Mouse (Mus musculus): ENCODE measurements at regions not wholly inside any gene's neighbourhood (a gene's known extent, or its start where the extent isn't known, plus 50 kb on each side); places are given as distances from the start of the nearest gene placed in this dataset.

DNA sequence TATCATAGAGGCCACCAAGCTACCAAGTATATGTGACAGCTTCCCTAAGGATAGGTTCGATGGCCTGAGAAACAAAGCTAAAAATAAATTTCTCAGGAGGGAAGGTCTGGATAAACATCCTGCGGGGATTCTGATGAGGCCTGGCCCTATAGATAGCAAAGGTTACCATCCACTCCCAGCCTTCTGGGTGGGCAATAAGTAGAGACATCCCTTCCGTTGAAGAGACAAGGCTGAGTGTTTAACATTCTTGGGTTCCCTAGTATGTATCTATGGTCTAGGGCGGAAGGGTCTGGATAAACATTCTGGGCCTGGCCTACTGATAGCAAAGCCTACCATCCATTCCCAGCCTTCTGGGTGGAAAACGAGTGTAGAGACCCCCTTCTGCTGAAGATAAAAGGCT, 180.5 kb upstream of the Dlk1 start:
- no peak for DNase-seq

DNA sequence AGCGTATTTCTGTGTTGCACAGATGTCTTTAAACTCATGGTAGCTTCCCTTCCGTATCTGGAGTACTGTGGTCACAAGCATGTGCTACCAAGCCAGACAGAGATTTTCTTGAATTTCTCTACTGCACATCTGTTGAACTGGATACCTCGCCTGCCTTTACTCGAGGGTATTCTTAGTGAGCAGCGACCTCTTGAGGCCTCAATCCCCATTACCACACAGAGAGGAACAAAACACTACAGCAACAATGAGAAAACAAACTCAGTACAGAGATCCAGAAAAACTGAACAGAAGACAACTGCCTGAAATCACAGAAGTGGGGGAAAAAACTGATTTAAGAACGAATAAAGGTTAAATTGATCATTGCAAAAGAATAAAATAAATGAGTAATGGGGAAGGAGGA, 137.8 kb upstream of the Dlk1 start:
- DNase-seq = peak in 1 of 2 experiments; percentile 19

DNA sequence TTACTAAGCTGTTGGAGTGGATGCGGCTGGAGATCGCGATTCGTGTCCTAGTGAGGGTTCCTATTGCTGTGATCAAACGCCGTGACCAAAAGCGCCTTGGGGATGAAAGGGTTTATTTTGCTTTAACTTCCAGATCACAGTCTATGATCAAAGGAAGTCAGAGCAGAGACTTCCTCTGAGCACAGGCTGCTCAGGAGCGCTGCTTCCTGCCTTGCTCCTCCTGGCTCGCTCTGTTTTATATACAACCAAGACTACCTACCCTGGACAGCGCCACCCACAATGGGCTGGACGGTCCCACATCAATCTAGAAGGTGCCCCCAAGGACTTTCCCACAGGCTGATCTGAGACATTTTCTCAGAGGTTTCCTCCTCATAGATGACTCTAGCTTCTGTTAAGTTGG, 126.6 kb upstream of the Dlk1 start:
- peak; percentile 35 to 46 for DNase-seq

DNA sequence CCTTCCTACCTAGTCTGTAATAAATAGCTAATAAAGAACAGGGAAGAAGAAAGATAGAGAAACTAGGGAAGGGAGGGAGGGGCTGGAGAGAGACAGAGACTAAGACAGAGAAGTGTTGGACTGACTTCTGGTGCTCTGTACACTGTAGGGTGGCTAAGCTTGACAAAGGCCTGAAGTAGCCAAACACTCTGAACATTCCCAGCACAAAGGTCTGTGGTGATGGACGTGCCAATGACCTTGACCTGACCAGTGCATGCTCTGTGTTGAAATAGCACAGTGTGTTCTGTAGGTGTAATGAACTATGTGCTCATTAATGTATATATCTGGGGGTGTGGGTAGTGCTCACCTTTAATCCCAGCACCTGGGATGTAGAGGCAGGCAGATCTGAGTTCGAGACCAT, 81.3 kb upstream of the Dlk1 start:
- no peak for DNase-seq

DNA sequence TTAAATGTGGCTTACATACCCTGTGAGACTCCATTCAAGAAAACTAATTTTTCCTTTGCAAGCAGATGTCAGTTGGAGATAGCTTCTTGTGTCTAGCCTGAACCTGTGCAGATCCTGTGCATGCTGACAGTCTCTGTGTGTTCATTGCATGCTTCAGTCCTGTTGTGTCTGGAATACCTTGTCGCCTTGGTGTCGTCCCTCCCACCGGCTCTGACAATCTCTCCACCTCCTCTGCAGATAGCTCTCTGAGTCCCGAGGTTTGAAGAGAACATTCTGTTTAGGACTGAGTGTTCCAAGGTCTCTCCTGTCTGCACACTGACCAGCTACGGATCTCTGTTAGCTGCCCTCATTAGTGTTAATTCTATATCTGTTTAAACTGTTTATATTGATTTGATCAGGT, 66.8 kb upstream of the Dlk1 start:
- no peak for DNase-seq

DNA sequence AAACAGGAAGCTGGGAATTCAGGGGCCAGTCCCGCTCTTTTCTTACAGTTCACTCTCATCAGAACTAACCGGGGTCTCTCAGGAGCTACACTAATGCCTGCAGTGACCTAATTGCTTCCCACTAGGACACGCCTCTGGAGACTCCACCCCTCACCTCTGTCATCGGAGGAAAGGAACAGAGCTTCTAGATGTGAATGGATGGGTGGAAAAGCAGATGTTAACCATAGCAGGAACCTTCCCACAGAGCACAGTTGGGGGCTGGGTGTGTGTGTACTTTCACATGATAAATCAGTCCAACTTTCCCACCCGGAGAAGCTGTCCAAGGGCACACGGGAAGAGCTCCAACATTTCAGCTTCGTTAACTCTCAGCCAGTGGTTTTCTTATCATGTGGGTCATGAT, 63.8 kb upstream of the Dlk1 start:
- peak in 1 of 2 experiments; percentile 35 for DNase-seq

DNA sequence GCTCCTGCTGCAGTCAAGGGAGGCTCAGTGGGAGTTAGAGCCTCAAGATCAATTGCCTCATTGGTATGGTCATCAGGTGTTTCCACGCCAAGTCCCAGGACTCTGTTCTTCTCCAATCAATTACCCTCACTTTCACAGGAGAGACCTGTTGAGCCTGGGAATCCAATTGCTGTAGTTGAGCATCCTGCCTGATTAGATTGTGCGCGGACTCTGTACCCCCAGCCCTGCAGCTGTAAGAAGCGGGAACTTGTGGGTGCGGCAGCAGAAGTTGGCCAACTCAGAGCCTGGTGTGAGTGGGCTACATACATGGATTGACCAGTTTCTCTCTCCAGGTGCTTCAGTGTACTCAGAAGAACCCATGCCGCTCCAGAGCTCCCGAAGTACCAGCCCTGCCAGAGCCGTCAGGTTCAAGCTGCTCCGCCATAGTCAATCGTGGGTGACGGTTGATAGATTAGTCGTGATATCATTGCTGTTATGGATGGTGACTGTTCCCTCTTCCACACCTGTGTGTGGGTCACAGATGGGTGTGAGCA, 62.2 kb upstream of the Dlk1 start:
- no peak for DNase-seq

DNA sequence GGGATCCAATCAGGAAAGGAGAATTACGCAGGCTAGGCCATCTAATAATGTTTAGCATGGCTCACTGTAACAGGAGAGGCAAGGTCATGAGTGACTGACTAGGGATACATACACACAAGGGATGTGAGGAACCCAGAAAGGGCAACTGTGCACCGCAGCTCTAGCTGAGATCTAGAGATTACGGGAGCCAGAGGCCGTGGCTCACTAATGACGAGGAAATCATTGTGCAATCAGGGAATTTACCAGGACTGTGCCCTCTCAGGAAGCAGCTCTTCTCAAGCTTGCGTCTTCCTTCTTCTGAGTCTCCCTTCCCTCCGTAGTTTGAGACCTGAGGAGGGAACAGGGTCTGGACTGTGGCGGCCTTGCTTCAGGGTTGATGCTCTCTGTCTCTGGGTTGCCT, 61.6 kb upstream of the Dlk1 start:
- no peak for DNase-seq

DNA sequence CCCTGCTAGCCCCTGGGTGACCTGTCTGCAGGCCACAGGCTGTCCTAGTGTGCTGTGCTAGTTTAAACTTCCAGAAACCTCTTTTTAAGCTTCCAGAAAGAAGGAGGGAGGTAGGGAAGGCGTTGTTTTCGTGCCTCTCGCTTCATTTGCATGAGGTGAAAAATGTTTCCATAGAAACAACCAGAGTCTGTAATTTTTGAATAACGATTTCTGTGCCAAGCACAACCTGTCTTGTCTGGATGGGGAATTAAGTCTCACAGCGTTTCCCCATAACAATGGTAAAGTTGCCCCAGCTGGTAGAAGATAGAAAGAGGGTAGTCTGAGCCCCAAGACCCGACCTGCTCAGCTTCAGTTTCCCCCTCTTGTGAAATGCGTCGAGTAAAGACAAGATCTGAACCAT, 59.3 kb upstream of the Dlk1 start:
- no peak for DNase-seq

DNA sequence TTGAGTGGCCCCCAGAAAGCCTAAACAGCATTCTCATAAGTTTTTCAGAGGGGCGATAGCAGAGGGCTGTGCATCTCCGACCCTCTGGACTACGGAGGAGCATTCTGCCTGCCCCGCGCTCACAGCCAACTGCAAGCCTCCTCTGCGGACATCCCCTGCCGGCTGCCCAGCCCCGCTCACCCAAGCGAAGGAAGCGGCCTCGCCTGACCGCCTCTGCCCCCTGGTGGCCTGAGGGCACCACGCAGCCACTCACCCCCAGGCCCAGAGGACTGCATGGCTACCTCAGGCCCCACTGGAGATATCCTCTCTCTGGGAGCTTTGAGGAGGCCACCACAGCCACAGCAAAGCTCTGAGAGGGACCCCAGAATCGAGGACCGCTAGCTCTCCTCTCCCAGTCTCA, 58.8 kb upstream of the Dlk1 start:
- DNase-seq = peak; percentile 91 to 92

DNA sequence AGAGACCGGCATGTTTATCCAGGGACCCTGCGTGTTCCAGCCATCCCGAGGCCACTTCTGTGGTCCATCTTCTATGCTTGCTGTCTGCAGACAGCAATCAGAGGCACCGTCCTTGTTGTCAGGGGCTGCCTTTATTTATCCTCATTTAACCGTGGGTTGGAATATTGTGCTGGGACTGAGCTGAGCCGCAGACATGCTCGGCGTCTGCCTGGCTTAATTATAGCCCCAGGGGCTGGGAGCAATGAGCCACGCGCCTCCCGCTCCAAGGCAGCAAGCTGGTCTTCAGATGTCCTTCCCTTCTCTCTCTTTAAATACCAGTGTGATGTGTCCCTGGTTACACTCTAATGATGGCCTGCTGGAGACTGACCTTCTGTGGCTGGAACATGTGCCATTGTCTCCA, 58.2 kb upstream of the Dlk1 start:
- no peak for DNase-seq

DNA sequence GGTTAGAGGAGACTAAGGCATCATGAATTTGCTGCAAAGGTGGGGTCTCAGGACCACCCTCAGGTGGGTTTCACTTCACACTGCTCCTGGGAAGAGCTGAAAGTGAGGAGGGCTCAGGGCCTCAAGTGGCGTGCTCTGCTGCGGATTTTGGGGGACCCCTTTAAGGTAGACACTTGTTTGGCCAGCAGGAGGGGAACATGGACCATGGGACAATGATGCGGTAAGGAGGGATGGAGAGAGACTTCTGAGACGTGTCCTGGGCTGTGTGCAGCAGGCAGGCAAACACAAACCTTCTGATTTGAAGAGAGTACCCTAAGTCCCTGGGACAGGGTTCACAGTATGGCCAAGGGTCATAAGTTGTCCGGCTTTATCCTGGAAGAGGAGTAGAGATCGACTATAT, 56.0 kb upstream of the Dlk1 start:
- no peak for DNase-seq

DNA sequence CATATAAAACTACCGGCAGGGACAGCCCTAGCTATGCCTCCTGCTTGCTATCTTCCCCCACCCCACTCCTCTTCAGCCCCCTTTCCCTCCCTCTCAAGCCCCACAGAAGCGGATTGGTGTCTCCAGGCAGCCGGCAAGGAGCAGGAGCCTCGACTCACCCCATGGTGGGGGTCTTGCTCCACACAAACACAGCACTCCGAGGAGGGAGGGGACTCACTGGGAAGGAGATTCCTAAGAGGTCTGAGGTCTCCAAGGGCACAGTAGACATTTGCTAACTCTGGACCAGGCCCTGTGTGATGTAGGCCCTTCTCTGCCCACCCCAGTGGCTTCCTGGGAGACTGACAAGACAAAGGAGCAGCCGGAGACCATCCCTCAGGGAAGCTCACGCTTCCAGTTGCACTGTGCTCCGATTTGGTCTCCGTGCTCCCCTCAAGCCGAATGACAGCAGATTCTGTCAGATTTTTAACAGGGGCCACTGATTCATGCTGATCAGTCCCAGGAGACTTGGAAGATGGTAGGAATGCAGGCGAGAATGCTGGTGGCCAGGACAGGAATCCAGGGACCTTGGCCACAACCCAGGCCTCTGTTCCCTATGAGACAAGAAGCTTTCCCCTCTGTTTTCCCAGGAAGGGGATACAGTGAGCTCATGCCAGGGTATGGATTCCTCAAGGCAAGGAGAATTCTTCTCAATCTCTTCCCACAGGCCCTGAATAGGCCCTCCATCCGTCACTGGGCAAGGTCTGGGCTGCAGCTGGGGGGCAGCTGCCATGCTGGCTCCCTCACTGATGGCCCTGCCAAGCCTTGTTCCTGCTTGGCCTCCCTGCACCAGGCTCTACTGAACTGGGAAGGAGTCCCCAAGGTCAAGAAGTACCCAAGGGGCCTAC, 55.2 kb upstream of the Dlk1 start:
- DNase-seq = no peak

DNA sequence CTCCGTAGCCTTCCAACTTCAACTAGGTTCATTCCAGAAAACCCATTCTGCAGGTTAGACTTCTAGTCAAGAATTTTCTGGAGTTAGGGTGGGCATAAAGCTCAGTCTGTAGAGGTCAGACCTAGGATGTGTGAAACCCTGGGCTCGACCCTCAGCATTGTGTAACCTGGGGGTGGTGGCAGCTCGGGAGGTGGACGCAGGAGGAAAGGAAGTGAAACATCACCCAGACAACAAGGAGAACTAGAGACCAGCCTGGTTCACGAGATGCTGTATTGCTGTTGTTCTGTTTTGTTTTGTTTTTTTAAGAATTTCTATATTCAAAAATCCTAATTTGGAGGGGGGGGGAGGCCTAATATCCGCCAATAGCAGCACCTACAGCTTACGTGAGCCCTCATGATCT, 54.1 kb upstream of the Dlk1 start:
- DNase-seq = no peak

DNA sequence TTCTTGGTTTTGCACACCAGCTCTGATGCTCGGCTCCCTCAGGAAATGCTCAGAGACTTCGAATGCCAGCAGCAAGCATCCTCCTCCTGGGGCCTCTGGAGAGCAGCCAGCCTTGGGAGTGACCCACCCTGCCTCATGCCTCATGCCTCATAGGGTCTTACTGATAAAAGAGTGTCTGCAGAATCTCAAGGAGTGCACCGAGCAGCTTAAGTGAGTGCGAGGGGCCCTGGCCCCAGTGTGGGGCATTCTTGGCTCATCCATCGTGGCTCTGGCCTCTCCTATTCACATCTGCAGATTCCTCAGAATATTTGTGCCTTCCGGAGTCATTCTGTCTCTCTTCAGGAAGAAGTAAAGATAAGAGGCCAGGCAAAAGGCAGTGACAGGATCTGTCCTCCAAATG, 53.7 kb upstream of the Dlk1 start:
- DNase-seq = no peak

DNA sequence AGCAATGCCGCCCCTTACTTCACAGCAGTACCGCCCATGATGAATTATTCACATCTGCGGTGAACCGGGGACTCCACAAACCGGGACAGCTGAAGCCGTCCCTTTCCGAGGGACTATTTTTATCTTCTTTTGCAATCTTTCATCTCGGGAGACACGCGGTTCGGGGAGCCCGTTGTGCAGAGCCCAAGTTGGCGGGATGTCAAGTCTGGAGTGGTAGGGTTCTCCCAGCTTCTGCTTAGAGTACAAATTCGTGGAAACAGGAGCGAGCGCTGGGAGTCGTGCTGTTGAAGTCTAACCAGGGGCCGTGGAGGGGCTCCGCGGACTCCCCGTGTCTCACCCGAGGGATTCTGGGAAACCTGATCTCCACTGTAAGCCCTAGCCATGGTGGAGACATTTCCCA, 53.0 kb upstream of the Dlk1 start:
- peak; percentile 54 to 69 for DNase-seq

DNA sequence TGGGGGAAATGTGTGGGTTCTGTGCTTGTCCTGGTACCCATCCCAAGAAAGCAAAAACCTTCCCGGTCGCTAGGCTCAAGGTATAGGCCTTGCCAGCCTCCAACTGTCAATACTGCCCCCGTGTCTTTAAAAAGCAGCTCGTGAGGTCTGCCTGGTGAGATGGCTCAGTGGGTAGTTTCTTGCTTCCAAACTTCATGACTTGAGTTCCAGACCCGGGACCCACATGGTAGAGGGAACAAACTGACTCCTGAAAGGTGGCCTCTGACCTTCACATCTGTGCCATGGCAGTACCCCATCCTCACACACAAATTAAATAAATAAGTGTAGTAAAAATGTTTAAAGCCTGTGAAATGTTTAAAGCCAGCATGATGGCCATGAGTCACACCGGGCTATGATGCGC, 52.6 kb upstream of the Dlk1 start:
- no peak for DNase-seq

DNA sequence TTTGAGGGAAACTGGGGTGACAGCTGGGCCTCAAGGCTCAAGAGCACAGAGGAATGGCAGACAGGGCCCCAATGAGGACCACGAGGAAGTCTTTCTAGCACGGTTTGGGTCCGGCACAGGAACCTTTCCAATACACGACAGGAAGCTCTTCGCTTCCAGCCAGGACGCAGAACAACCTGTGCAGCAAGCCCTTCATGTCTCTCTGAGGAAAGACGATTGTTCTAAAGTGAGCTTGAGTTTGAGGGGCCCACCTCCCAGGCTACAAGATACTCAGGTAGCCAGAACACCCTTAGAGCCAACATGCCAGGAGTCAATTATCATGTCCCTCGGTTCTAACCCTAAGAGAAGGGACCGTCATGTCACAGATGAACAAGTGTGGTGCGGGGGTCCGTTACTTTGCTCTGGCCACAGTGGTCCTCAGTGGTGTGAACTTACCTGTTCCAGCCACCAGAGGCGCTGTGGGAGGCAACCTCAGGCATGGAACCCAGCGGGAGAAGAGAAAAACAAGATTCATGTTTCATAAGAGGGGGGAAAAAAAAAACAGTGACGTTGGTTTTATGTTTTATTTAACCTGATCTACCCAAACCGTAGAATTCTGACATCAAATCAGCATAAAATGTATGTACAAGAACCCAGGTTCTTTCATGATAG, 51.6 kb upstream of the Dlk1 start:
- peak; percentile 65 to 71 for DNase-seq

DNA sequence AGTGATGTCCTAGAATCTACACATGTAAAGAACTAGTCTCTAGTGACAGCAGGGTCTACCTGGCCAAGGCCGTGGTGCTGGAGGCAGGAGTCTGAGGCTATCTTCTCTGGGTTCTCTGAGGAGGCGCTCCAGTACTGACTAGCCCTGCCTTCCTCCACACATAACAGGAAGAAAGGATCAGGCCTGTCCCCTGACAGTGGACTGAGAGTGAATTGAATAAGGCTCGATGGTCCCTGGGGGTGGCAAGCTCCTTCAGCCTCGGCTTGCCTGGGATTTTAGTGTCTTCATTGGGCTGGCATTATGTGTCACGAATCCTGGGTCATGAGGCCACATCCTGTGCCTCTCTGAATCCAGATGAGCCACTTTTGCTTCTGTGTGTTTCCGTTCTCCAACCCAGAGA, 50.9 kb upstream of the Dlk1 start:
- DNase-seq = no peak

DNA sequence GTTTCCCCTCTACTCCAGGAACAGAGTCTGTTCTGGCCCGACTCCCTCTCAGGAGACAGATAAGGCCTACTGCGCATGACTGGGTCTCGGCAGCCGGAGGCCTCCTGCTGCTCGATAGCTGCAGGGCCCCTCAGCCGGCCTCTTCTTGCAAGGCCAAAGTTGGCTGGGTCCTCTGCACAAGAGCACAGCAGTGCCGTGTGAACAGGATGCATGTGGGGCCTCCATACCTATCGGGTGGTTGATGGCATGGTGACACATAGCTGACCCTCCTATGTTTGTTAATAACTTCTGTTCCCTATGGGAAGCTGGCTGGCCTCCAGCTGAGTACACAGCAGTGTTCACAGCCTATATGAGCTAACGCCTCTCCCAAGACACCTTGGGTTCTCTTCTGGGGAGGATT, 50.4 kb upstream of the Dlk1 start:
- DNase-seq = peak; percentile 65 to 75

All from kidney, postnatal 4 days (tissue).